Mouse (Mus musculus): Measurements from ENCODE around the gene Abca4. TPM values are rescaled to one million over a fixed set of nuclear protein-coding genes. Genes with fewer than 3 reads are reported as not detected.

Gene Abca4
- polyA plus RNA-seq, 1 experiment from 2014 or later, result 0.66 TPM

DNA sequence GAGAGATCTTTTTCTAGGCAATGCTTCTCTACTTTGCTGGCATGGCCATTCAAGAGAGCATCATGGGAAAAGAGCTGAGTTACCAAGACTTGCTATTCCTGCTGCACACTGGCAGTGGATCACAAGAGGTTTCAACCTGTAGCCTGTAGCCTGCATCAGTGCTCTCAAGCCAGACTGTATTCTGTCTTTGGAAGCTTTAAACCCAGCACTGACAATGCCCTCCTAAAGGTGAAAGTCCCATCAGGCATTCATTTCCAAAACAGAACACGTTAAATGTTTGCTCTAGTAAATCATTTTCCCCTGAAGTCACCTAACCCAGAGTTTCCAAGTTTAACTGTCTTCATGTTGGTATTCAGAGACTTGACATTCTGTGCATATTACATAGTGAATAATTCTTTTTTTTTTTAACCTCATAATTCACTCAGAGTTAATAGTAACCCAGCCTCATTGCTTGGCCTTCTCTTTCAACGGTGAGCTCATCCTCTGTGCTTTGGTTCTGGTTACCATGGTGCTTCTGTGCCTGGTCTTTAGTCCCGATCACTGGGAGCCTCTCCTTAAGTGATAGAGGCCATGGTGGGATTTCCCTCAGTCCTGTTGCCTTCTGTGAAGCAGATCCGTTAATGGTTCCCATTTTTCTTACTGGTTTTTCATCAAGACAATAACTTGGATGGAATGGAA, 152.5 kb downstream of the Abca4 start:
- no peaks in the 10 kb centered on the region for H3K4me1 ChIP-seq (ENCODE audit: control insufficient read depth, insufficient read depth, low read length)
- no peak overlapping the region for H3K27ac ChIP-seq (ENCODE audit: low read depth, low read length)
- 60% methylated on average over 4 of the region's 4 CpGs for WGBS
- H3K4me2 ChIP-seq (ENCODE audit: low read depth, low read length), result no peak overlapping the region
- no peak overlapping the region for H3K4me3 ChIP-seq (ENCODE audit: low read depth, low read length)
- H3K9me3 ChIP-seq (ENCODE audit: control insufficient read depth, low read length), result no peaks in the 10 kb centered on the region
- ATAC-seq (ENCODE audit: low read depth), result no peak
- H3K9ac ChIP-seq (replicated peaks; ENCODE audit: low read depth, low read length), result no peak overlapping the region
- H3K27me3 ChIP-seq (ENCODE audit: control insufficient read depth, insufficient read depth, low read length), result no peaks in the 10 kb centered on the region
- no peaks in the 10 kb centered on the region for H3K36me3 ChIP-seq (ENCODE audit: control insufficient read depth, insufficient read depth, low read length)

GRCm38 (mm10) chr3:122198532-122198931, 154.3 kb downstream of the Abca4 start:
- 89% methylated on average over 2 of the region's 2 CpGs for WGBS
- H3K27me3 ChIP-seq (ENCODE audit: control insufficient read depth, insufficient read depth, low read length), result no peaks in the 10 kb centered on the region
- H3K27ac ChIP-seq (ENCODE audit: low read depth, low read length), result no peak overlapping the region
- no peaks in the 10 kb centered on the region for H3K4me1 ChIP-seq (ENCODE audit: control insufficient read depth, insufficient read depth, low read length)
- H3K9me3 ChIP-seq (ENCODE audit: control insufficient read depth, low read length), result no peaks in the 10 kb centered on the region
- H3K4me3 ChIP-seq (ENCODE audit: low read depth, low read length), result no peak overlapping the region
- no peak overlapping the region for H3K9ac ChIP-seq (replicated peaks; ENCODE audit: low read depth, low read length)
- no peak for ATAC-seq (ENCODE audit: low read depth)
- no peak overlapping the region for H3K4me2 ChIP-seq (ENCODE audit: low read depth, low read length)
- H3K36me3 ChIP-seq (ENCODE audit: control insufficient read depth, insufficient read depth, low read length), result no peaks in the 10 kb centered on the region

DNA sequence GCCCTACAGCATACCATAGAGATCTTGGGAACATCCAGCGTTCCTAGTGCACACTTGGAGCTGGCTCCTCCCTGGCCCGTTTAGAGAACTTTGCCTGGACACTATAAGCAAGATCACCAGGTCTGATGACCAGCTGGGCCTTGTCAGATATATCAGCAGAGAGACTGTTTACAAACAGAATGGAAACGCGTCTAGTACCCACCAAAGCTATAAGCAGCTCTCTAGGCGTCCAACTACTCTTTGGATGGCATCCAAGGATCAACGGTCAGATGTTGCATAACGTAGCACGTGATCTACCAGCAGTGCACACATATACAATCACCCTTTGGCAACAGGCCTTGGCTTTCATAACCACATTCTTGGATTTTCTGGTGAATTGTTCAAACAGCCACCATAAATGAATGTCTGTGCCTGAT, 154.7 kb downstream of the Abca4 start:
- Histone ChIP-seq H3K27me3 (ENCODE audit: control insufficient read depth, insufficient read depth, low read length) (no peaks in the 10 kb centered on the region), H3K4me3 (ENCODE audit: low read depth, low read length) (no peak overlapping the region), H3K27ac (ENCODE audit: low read depth, low read length) (no peak overlapping the region), H3K9ac (replicated peaks; ENCODE audit: low read depth, low read length) (no peak overlapping the region), H3K4me1 (ENCODE audit: control insufficient read depth, insufficient read depth, low read length) (no peaks in the 10 kb centered on the region), H3K36me3 (ENCODE audit: control insufficient read depth, insufficient read depth, low read length) (no peaks in the 10 kb centered on the region), H3K4me2 (ENCODE audit: low read depth, low read length) (no peak overlapping the region), H3K9me3 (ENCODE audit: control insufficient read depth, low read length) (no peaks in the 10 kb centered on the region)
- 78% methylated on average over 8 of the region's 8 CpGs for WGBS
- ATAC-seq (ENCODE audit: low read depth), result no peak

- Histone ChIP-seq H3K9me3 (ENCODE audit: control insufficient read depth, low read length) (no peaks in the 10 kb centered on the region), H3K27me3 (ENCODE audit: control insufficient read depth, insufficient read depth, low read length) (no peaks in the 10 kb centered on the region), H3K4me3 (ENCODE audit: low read depth, low read length) (no peak overlapping the region), H3K4me1 (ENCODE audit: control insufficient read depth, insufficient read depth, low read length) (no peaks in the 10 kb centered on the region), H3K27ac (ENCODE audit: low read depth, low read length) (no peak overlapping the region), H3K9ac (replicated peaks; ENCODE audit: low read depth, low read length) (no peak overlapping the region), H3K4me2 (ENCODE audit: low read depth, low read length) (no peak overlapping the region), H3K36me3 (ENCODE audit: control insufficient read depth, insufficient read depth, low read length) (no peaks in the 10 kb centered on the region)
- 85% methylated on average over 4 of the region's 4 CpGs for WGBS
- no peak for ATAC-seq (ENCODE audit: low read depth)
Measured at GRCm38 (mm10) chr3:122199600-122199999, 155.4 kb downstream of the Abca4 start.

DNA sequence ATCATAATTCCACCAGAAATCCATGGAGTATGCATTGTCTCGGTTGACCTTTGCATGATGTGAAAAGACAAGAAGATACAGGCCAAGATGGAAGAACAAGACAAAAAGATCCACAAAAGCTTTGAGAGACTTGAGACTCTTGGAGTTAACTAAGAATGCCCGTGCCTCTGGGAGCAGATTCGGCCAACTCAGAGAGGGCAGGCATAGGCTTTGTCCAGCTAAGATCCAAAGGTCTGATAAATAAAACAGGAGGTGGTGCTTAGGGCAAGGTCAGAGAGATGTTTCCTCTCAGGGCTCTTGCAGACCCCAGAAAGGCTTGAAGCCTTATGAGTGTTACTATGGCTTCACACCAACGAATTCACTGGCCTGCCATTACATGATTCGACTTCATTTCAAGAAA, 155.8 kb downstream of the Abca4 start:
- no peaks in the 10 kb centered on the region for H3K4me1 ChIP-seq (ENCODE audit: control insufficient read depth, insufficient read depth, low read length)
- no peak overlapping the region for H3K4me2 ChIP-seq (ENCODE audit: low read depth, low read length)
- H3K4me3 ChIP-seq (ENCODE audit: low read depth, low read length), result no peak overlapping the region
- no peaks in the 10 kb centered on the region for H3K36me3 ChIP-seq (ENCODE audit: control insufficient read depth, insufficient read depth, low read length)
- H3K27ac ChIP-seq (ENCODE audit: low read depth, low read length), result no peak overlapping the region
- no peaks in the 10 kb centered on the region for H3K27me3 ChIP-seq (ENCODE audit: control insufficient read depth, insufficient read depth, low read length)
- no peaks in the 10 kb centered on the region for H3K9me3 ChIP-seq (ENCODE audit: control insufficient read depth, low read length)
- no peak for ATAC-seq (ENCODE audit: low read depth)
- H3K9ac ChIP-seq (replicated peaks; ENCODE audit: low read depth, low read length), result no peak overlapping the region
- 81% methylated on average over 5 of the region's 5 CpGs for WGBS

DNA sequence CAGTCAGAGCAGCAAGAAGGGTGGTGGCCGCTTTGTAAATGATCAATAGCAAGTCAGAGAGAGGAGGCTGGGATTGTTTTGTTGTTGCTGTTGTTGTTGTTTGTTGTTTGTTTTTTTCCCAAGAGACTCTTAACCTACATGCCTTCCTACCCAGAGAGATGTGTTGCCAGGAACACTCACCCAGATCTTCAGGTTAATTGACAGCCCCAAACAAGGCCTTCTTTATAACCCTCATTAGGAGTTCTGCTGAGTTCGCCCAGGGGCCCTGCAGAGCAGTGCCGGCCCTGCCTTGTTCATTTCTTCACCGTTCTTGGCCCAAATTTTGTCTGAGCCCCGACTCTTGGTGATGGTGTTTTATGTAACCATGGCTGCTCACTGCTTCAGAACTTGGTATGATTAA, 156.2 kb downstream of the Abca4 start:
- no peak overlapping the region for H3K4me3 ChIP-seq (ENCODE audit: low read depth, low read length)
- H3K9ac ChIP-seq (replicated peaks; ENCODE audit: low read depth, low read length), result no peak overlapping the region
- no peak overlapping the region for H3K27ac ChIP-seq (ENCODE audit: low read depth, low read length)
- no peak for ATAC-seq (ENCODE audit: low read depth)
- no peak overlapping the region for H3K4me2 ChIP-seq (ENCODE audit: low read depth, low read length)
- H3K4me1 ChIP-seq (ENCODE audit: control insufficient read depth, insufficient read depth, low read length), result no peaks in the 10 kb centered on the region
- H3K9me3 ChIP-seq (ENCODE audit: control insufficient read depth, low read length), result no peaks in the 10 kb centered on the region
- H3K36me3 ChIP-seq (ENCODE audit: control insufficient read depth, insufficient read depth, low read length), result no peaks in the 10 kb centered on the region
- 37% methylated on average over 5 of the region's 5 CpGs for WGBS
- no peaks in the 10 kb centered on the region for H3K27me3 ChIP-seq (ENCODE audit: control insufficient read depth, insufficient read depth, low read length)

DNA sequence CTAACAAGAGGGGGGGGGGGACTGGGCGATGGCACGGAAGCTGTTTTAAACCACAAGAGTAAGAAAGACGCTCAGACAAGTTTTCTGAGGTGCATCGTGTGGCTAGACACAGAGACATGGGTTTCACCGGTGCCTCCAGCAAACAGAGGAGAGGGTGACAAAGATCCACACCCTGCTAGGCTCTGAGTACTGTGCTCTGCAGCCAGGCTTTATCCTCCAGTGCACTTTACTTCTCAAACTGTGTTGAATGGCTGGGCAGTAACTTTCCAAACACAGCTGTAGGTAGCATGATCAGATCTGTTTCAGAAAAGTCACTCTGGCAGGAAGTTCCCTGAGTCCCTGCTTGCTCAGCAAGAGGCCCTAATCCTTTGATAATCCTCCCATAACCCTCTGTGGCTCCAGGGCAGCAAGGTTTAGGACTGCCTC, 158.1 kb downstream of the Abca4 start:
- Histone ChIP-seq H3K4me1 (ENCODE audit: control insufficient read depth, insufficient read depth, low read length) (no peaks in the 10 kb centered on the region), H3K27ac (ENCODE audit: low read depth, low read length) (no peak overlapping the region), H3K27me3 (ENCODE audit: control insufficient read depth, insufficient read depth, low read length) (no peaks in the 10 kb centered on the region), H3K9me3 (ENCODE audit: control insufficient read depth, low read length) (no peaks in the 10 kb centered on the region), H3K4me2 (ENCODE audit: low read depth, low read length) (no peak overlapping the region), H3K9ac (replicated peaks; ENCODE audit: low read depth, low read length) (no peak overlapping the region), H3K4me3 (ENCODE audit: low read depth, low read length) (no peak overlapping the region), H3K36me3 (ENCODE audit: control insufficient read depth, insufficient read depth, low read length) (no peaks in the 10 kb centered on the region)
- ATAC-seq (ENCODE audit: low read depth), result no peak
- 37% methylated on average over 5 of the region's 5 CpGs for WGBS

GRCm38 (mm10) chr3:122203675-122204329, 159.6 kb downstream of the Abca4 start:
- Histone ChIP-seq H3K4me2 (ENCODE audit: low read depth, low read length) (no peak overlapping the region), H3K9ac (replicated peaks; ENCODE audit: low read depth, low read length) (no peak overlapping the region), H3K4me1 (ENCODE audit: control insufficient read depth, insufficient read depth, low read length) (no peaks in the 10 kb centered on the region), H3K36me3 (ENCODE audit: control insufficient read depth, insufficient read depth, low read length) (no peaks in the 10 kb centered on the region), H3K4me3 (ENCODE audit: low read depth, low read length) (no peak overlapping the region), H3K27me3 (ENCODE audit: control insufficient read depth, insufficient read depth, low read length) (no peaks in the 10 kb centered on the region), H3K27ac (ENCODE audit: low read depth, low read length) (no peak overlapping the region), H3K9me3 (ENCODE audit: control insufficient read depth, low read length) (no peaks in the 10 kb centered on the region)
- 76% methylated on average over 9 of the region's 9 CpGs for WGBS
- no peak for ATAC-seq (ENCODE audit: low read depth)

DNA sequence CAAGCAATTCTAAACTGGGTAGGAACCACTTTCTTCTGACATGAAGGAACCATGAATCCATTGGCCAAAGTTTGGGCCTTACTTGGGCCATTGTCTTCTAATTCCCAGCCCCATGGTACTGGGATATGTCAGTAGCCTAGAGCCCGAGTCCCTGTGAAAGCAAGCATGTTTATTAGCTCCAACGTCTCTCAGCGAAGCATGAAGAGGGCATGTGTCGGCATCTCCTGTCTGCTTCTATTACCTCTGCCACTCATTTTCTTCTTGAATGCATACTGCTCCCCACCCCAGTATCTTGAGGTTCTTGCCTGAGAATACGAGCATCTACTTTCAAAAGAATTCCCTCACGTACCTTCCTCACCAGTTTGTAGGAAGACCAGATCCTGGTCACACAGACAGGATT, 161.5 kb downstream of the Abca4 start:
- Histone ChIP-seq H3K4me2 (ENCODE audit: low read depth, low read length) (no peak overlapping the region), H3K36me3 (ENCODE audit: control insufficient read depth, insufficient read depth, low read length) (no peaks in the 10 kb centered on the region), H3K4me3 (ENCODE audit: low read depth, low read length) (no peak overlapping the region), H3K27me3 (ENCODE audit: control insufficient read depth, insufficient read depth, low read length) (no peaks in the 10 kb centered on the region), H3K4me1 (ENCODE audit: control insufficient read depth, insufficient read depth, low read length) (no peaks in the 10 kb centered on the region), H3K27ac (ENCODE audit: low read depth, low read length) (no peak overlapping the region), H3K9ac (replicated peaks; ENCODE audit: low read depth, low read length) (no peak overlapping the region), H3K9me3 (ENCODE audit: control insufficient read depth, low read length) (no peaks in the 10 kb centered on the region)
- WGBS, result 85% methylated on average over 6 of the region's 6 CpGs
- ATAC-seq (ENCODE audit: low read depth), result no peak

Data from neural tube, embryonic 14.5 days (tissue).